Mouse (Mus musculus) liver, postnatal 0 days (tissue): ENCODE measurements at regions not wholly inside any gene's neighbourhood (a gene's known extent, or its start where the extent isn't known, plus 50 kb on each side); places are given as distances from the start of the nearest gene placed in this dataset.

ENCODE experiments used
- CTCF ChIP-seq: sonication (generic); IDR thresholded peaks from 2 replicates; pipeline ENCODE4 v1.5.1; 2016; ENCODE audit warnings: antibody characterized with exemption, low read depth
- EP300 ChIP-seq: IDR thresholded peaks from 2 replicates; pipeline ENCODE4 v1.6.1; 2016; ENCODE audit warnings: antibody characterized with exemption, low read depth, mild to moderate bottlenecking

DNA sequence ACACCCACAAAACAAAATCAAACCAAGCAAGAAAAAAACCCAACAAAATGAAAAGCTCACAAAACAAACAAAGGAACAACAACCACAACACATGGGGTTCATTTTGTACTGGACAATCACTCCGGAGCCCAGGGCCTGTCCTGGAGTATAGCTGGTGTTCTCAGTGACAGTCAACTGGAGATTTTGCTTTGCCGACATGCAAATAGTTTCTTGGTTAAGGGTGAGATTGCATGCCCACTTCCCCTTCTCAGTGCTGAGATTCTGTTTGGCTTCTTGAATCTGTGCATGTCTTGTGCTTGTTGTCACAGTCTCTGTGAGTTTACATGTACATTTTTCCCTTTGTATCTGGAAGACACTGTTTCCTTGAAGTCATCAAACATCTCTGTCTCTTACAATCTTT is 50.6 kb upstream of the Tdrd3 start:
- TF ChIP-seq CTCF (no peak), EP300 (no peak)
